Mouse (Mus musculus) lung, postnatal 0 days (tissue): ENCODE data around the gene Bst2. TPM values are rescaled to one million over a fixed set of nuclear protein-coding genes. Genes with fewer than 3 reads are reported as not detected.

ENCODE experiments used
- ATAC-seq: fragments of 200-750 bp; cut with Nextera tagmentation; 2 replicates; pipeline ENCODE4 v1.8.0; 2017; ENCODE audit warnings: moderate library complexity
- DNase-seq: peaks from one replicate; pipeline ENCODE4 v3.0.0-alpha.2; 2016; ENCODE audit warnings: low spot score
- H3K27ac ChIP-seq: fragments of 300-500 bp; sonication (generic); 2 replicates; pipeline ENCODE4 v1.5.1; 2014; ENCODE audit warnings: antibody characterized with exemption, mild to moderate bottlenecking, low read length, mixed read lengths
- H3K27me3 ChIP-seq: fragments of 300-500 bp; sonication (generic); replicated peaks from 2 replicates; pipeline ENCODE4 v1.6.1; 2014; ENCODE audit warnings: low read length, mixed read lengths; ENCODE audit not compliant: insufficient read depth
- H3K36me3 ChIP-seq: fragments of 300-500 bp; sonication (generic); 2 replicates; pipeline ENCODE4 v1.6.1; 2014; ENCODE audit warnings: low read length, mixed read lengths; ENCODE audit not compliant: insufficient read depth
- H3K4me1 ChIP-seq: fragments of 300-500 bp; sonication (generic); 2 replicates; pipeline ENCODE4 v1.6.1; 2014; ENCODE audit warnings: antibody characterized with exemption, low read depth, low read length, mixed read lengths; ENCODE audit not compliant: insufficient read depth
- H3K4me2 ChIP-seq: fragments of 300-500 bp; sonication (generic); replicated peaks from 2 replicates; pipeline ENCODE4 v1.6.1; 2014; ENCODE audit warnings: low read depth, mild to moderate bottlenecking, low read length, moderate library complexity, mixed read lengths
- H3K4me3 ChIP-seq: fragments of 300-500 bp; sonication (generic); 2 replicates; pipeline ENCODE4 v1.5.1; 2014; ENCODE audit warnings: low read depth, low read length
- H3K9ac ChIP-seq: fragments of 300-500 bp; sonication (generic); replicated peaks from 2 replicates; pipeline ENCODE4 v1.6.1; 2014; ENCODE audit warnings: low read depth, mild to moderate bottlenecking
- H3K9me3 ChIP-seq: fragments of 300-500 bp; sonication (generic); 2 replicates; pipeline ENCODE4 v1.6.1; 2016; ENCODE audit warnings: low read length, mixed read lengths
- CTCF ChIP-seq: IDR thresholded peaks from 2 replicates; pipeline ENCODE4 v1.5.1; 2016; ENCODE audit warnings: antibody characterized with exemption, mild to moderate bottlenecking
- EP300 ChIP-seq: IDR thresholded peaks from 2 replicates; pipeline ENCODE4 v1.6.1; 2016; ENCODE audit warnings: antibody characterized with exemption, mild to moderate bottlenecking, control low read depth
- WGBS: fragments of 180-500 bp; shearing (Covaris S2); extraction: QIAGEN DNeasy Blood & Tissue Kit; methylation state at CpG from one replicate; pipeline ENCODE4 v1.1.7; 2014; 5-methylcytosine and 5-hydroxymethylcytosine counted together
- polyA plus RNA-seq: library from polyadenylated mRNA; unstranded; fragments of >200 nt; fragmentation: Nextera tagmentation; extraction: Ambion mirVana; gene quantifications from 2 replicates; pipeline ENCODE4 v1.2.1, GENCODE M21; 2015

Gene Bst2
- polyA plus RNA-seq, 1 experiment from 2014 or later = 99.8 TPM

DNA sequence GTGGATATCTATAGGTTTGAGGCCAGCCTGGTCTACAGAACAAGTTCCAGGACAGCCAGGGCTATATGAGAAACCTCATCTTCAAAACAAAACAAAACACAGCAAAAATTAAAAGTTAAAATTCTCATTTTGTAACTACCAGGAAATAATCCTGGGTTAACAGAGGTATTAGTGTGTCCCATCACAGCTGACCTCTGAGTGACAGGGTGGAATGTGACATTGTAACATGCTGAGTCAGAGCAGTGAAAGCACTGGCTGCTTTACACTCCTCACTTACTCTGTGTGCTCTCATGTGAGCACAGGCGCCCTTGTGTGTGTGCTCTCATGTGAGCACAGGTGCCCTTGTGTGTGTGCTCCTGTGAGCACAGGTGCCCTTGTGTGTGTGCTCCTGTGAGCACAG lies 37.8 kb upstream of the Bst2 start:
- Histone ChIP-seq H3K27ac (no peak overlapping the region), H3K4me2 (no peak overlapping the region), H3K27me3 (no peaks in the 10 kb centered on the region), H3K9me3 (no peaks in the 10 kb centered on the region), H3K4me1 (no peaks in the 10 kb centered on the region), H3K36me3 (no peaks in the 10 kb centered on the region), H3K4me3 (no peak overlapping the region), H3K9ac (no peak overlapping the region)
- WGBS = 46% methylated on average over 1 of the region's 1 CpGs
- peak; percentile 16 for DNase-seq
- TF ChIP-seq EP300 (no peak), CTCF (no peak)
- ATAC-seq = no peak

DNA sequence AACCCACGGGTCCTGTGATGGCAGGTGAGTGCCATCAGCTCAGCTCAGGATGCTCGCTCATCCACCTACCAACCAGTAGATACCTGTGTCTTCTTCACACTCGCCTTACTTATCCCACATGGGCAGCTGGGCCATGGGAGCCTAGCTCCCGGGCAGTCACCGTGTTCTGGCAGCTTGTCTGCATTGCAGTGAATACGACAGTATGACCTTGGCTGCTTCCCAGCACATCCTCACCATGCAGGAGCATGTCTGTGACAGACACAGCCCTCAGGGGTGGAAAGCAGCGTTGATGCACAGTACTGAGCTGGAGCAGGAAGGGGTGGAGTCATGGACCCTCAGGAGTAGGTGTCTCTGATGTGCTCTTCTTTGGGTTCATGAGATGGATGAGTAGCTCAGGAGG lies 37.2 kb upstream of the Bst2 start:
- H3K27me3 ChIP-seq = no peaks in the 10 kb centered on the region
- no peaks in the 10 kb centered on the region for H3K4me1 ChIP-seq
- DNase-seq = no peak
- no peak overlapping the region for H3K27ac ChIP-seq
- WGBS = 63% methylated on average over 7 of the region's 7 CpGs
- ATAC-seq = no peak
- H3K9ac ChIP-seq = no peak overlapping the region
- no peaks in the 10 kb centered on the region for H3K9me3 ChIP-seq
- H3K4me3 ChIP-seq = no peak overlapping the region
- H3K36me3 ChIP-seq = no peaks in the 10 kb centered on the region
- H3K4me2 ChIP-seq = no peak overlapping the region
- TF ChIP-seq EP300 (no peak), CTCF (no peak)

DNA sequence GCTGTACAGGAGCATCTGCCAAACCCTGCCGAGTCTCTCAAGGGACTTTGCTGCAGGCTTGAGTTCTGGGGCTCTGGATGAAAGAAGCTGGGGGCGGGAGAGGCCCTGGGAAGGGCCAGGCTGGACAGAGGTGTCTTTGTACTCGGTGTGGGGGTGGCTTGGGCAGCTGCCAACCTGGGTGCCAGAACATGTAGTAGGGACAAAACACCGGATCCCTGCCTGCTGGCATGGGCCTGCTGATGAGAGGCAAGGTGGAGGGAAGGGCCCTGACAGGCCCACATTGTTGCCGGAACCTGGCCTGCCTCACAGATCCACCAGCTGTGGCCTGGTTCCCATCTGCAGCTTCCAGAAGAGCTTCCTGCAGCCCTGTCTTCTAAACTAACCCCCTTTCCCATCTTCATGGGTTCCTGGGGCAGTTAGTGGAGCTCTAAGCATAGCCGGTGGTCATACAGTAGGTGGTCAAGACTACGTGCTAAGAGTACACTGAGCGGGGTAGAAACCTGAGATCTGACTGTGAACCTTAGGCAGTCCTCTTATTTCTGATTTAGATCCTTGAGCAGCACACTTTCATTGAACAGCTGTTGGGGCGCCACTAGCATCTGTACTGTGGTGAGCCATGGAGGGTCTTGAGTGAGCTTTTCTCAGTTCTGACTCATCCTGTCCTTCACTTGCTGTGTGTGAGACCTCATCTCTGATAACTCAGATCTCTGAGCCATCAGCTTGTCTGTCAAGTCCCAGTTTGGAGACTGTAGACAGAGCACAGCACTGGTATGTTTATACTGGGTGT lies 35.8 kb upstream of the Bst2 start:
- Histone ChIP-seq H3K27me3 (no peaks in the 10 kb centered on the region), H3K27ac (no peak overlapping the region), H3K9ac (no peak overlapping the region), H3K36me3 (no peaks in the 10 kb centered on the region), H3K4me2 (no peak overlapping the region), H3K4me3 (no peak overlapping the region), H3K9me3 (no peaks in the 10 kb centered on the region), H3K4me1 (peaks cover 10% of the 10 kb centered on the region; the same call in 1 of the 2 replicates)
- WGBS = 56% methylated on average over 9 of the region's 9 CpGs
- DNase-seq = peak; percentile 50
- TF ChIP-seq EP300 = no peak
- no peak for TF ChIP-seq CTCF
- ATAC-seq = no peak

DNA sequence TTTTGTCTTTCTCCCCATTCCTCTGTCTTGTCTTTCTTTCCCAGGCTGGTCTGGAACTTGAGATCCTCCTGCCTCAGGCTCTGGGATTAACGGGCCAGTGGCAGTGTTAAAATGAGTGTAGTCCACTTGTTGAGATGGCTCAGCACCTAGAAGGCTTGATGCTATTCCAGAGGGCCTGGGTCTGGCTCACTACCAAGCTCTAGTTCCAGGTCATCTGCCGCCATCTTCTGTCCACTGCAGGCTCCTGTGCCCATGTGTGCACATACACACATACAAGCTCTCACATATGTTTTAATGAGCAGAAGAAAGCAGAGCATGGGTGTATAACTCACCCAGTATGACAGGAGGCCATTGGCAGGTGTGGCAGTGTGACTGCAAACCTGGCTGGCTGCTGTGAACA lies 34.8 kb upstream of the Bst2 start:
- Histone ChIP-seq H3K4me3 (no peak overlapping the region), H3K4me2 (no peak overlapping the region), H3K4me1 (peaks cover 10% of the 10 kb centered on the region; the same call in 1 of the 2 replicates), H3K27me3 (no peaks in the 10 kb centered on the region), H3K9ac (no peak overlapping the region), H3K9me3 (no peaks in the 10 kb centered on the region), H3K27ac (no peak overlapping the region), H3K36me3 (no peaks in the 10 kb centered on the region)
- TF ChIP-seq EP300 (no peak), CTCF (no peak)
- ATAC-seq (no peak), DNase-seq (no peak)
- WGBS = 82% methylated on average over 2 of the region's 2 CpGs

DNA sequence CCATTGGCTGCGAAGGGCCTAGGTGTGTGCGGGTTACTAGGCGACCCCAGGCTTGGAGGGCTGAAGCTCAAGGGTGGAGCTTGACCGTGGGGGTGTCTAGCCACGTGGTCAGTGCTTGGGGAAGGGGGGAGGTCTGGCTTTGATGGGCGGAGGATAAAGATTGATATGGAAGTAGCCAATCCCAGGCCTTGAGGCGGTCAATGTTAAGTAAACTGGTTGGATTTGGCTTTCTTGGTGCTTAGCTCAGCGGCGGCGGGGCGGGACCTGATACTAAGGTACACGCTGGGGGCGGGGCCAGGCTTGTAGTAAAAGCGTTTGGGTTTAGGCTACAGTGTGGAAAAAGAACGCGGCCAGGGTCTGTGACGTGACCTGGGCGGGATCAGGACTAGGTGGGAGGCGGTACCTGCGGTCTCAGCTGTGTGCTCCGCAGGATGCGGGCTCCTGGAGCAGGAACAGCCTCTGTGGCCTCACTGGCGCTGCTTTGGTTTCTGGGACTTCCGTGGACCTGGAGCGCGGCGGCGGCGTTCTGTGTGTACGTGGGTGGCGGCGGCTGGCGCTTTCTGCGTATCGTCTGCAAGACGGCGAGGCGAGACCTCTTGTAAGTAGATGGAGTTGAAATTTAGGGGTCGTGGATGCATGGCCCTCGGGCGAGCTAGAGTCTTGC lies 33.2 kb upstream of the Bst2 start:
- DNase-seq (peak; percentile 99), ATAC-seq (peak; percentile 89)
- H3K4me3 ChIP-seq = peak overlapping the region; percentile 47
- H3K4me1 ChIP-seq = peaks cover 10% of the 10 kb centered on the region; the same call in 1 of the 2 replicates
- H3K36me3 ChIP-seq = no peaks in the 10 kb centered on the region
- H3K27ac ChIP-seq = peak overlapping the region; percentile 74
- peak; percentile 24 for TF ChIP-seq CTCF
- no peak for TF ChIP-seq EP300
- under 1% methylated on average over 41 of the region's 41 CpGs for WGBS
- H3K9ac ChIP-seq = peak overlapping the region; percentile 32
- peak overlapping the region; percentile 69 for H3K4me2 ChIP-seq
- no peaks in the 10 kb centered on the region for H3K27me3 ChIP-seq
- H3K9me3 ChIP-seq = no peaks in the 10 kb centered on the region
